Mouse (Mus musculus) 3T3-L1 (cell line): ENCODE measurements around the gene Dyrk3.

Source experiments
- DNase-seq: peaks from one replicate; pipeline ENCODE4 v3.0.0-alpha.2; 2015; ENCODE audit warnings: low read depth, low spot score

The Dyrk3 gene

GRCm38 (mm10) chr1:131112576-131112975 lies 25.6 kb downstream of the Dyrk3 start:
- DNase-seq, result peak; percentile 86

- peak; percentile 55 for DNase-seq
These were observed 27.5 kb downstream of the Dyrk3 start for GRCm38 (mm10) chr1:131110525-131111106.

GRCm38 (mm10) chr1:131107575-131108308 lies 30.4 kb downstream of the Dyrk3 start:
- DNase-seq, result peak; percentile 87

- no peak for DNase-seq
These were observed 34.2 kb downstream of the Dyrk3 start for GRCm38 (mm10) chr1:131103776-131104424.

- no peak for DNase-seq
These were observed 37.3 kb downstream of the Dyrk3 start for GRCm38 (mm10) chr1:131100808-131101207.

- peak; percentile 93 for DNase-seq
These were observed 40.4 kb downstream of the Dyrk3 start, which contains the start of gene Mapkapk2 for GRCm38 (mm10) chr1:131097700-131098094. Mapkapk2 (minus strand) TSS chr1:131097826.

- DNase-seq, result peak; percentile 81
These were observed 41.1 kb downstream of the Dyrk3 start for GRCm38 (mm10) chr1:131096803-131097699.

GRCm38 (mm10) chr1:131096132-131096695 lies 41.9 kb downstream of the Dyrk3 start:
- DNase-seq, result no peak

GRCm38 (mm10) chr1:131095574-131095973 lies 42.6 kb downstream of the Dyrk3 start:
- DNase-seq, result no peak

- DNase-seq, result no peak
These were observed 44.3 kb downstream of the Dyrk3 start for GRCm38 (mm10) chr1:131093889-131094288.

GRCm38 (mm10) chr1:131092846-131093245 lies 45.3 kb downstream of the Dyrk3 start:
- DNase-seq, result no peak

- no peak for DNase-seq
These were observed 46.0 kb downstream of the Dyrk3 start for GRCm38 (mm10) chr1:131092173-131092572.

- no peak for DNase-seq
These were observed 46.7 kb downstream of the Dyrk3 start for GRCm38 (mm10) chr1:131091481-131091880.

- DNase-seq, result no peak
These were observed 47.3 kb downstream of the Dyrk3 start for GRCm38 (mm10) chr1:131090877-131091276.

- no peak for DNase-seq
These were observed 47.9 kb downstream of the Dyrk3 start for GRCm38 (mm10) chr1:131090261-131090660.

- peak; percentile 56 for DNase-seq
These were observed 48.5 kb downstream of the Dyrk3 start for GRCm38 (mm10) chr1:131089525-131090127.

- no peak for DNase-seq
These were observed 49.6 kb downstream of the Dyrk3 start for GRCm38 (mm10) chr1:131088547-131088946.

GRCm38 (mm10) chr1:131086907-131087306 lies 51.2 kb downstream of the Dyrk3 start:
- DNase-seq, result peak; percentile 53

GRCm38 (mm10) chr1:131085957-131086739 lies 52.0 kb downstream of the Dyrk3 start:
- DNase-seq, result no peak

GRCm38 (mm10) chr1:131085272-131085671 lies 52.9 kb downstream of the Dyrk3 start:
- no peak for DNase-seq
